Mouse (Mus musculus): Measurements from ENCODE around the gene Slc16a5.

DNA sequence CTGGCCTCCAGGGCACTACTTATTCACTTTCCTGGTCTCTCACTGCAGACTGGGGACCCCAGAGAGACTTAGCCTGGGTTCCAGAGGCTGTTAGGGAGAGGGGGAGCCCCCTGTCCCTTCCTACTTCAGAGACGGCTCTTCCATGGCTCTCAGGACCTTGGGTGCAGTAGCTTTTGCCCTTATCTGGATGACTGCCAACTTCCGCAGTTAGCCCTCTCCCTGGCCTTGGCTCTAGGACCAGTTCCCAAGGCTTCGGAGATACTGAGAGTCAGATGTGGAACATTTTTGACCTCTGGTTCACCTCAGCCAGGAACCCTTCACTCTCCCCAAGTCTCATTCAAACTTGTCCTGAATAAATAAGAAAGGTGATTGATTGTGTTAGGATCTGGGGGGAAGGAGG lies 15.4 kb upstream of the Slc16a5 start:
- TF ChIP-seq MAX (IDR thresholded peaks at IDR 0.05; ENCODE audit: low read depth) (no peak), POLR2A (IDR thresholded peaks at IDR 0.05; ENCODE audit: insufficient read length, low read depth) (no peak), POLR2AphosphoS2 (IDR thresholded peaks at IDR 0.05; ENCODE audit: insufficient read length, low read depth) (no peak)

All from myocyte (in vitro differentiated cells).